Mouse (Mus musculus) skeletal muscle tissue, postnatal 0 days (tissue): ENCODE results near the gene Cartpt. TPM values are rescaled to one million over a fixed set of nuclear protein-coding genes. Genes with fewer than 3 reads are reported as not detected.

Experiments used
- polyA plus RNA-seq: library from polyadenylated mRNA; unstranded; fragments of >200 nt; fragmentation: Nextera tagmentation; extraction: Ambion mirVana; gene quantifications from 2 replicates; pipeline ENCODE4 v1.2.1, GENCODE M21; 2015

The Cartpt gene
- not detected in 2 replicates for polyA plus RNA-seq

GRCm38 (mm10) chr13:99900965-99901364 lies at the start of gene Cartpt:
TSS of gene Cartpt (minus strand) at chr13:99901091.

Other genes starting within 250 kb of the Cartpt start
- 26.7 and 45.8 TPM in 2 replicates for gene Mccc2, start 114.5 kb upstream of the Cartpt start, polyA plus RNA-seq
- gene Bdp1, start 203.0 kb upstream of the Cartpt start, polyA plus RNA-seq, result 10.2 and 12.3 TPM in 2 replicates
- gene Serf1, start 206.9 kb upstream of the Cartpt start, polyA plus RNA-seq, result 76.7 and 98.1 TPM in 2 replicates
- gene Smn1, start 223.8 kb upstream of the Cartpt start, polyA plus RNA-seq, result 17.1 and 23.6 TPM in 2 replicates